Mouse (Mus musculus): Measurements from ENCODE around the gene Fat2.

Gene Fat2

GRCm38 (mm10) chr11:55336101-55336891 lies at the start of gene Fat2:
Gene Fat2 (minus strand): TSS chr11:55336564.
- DNase-seq (ENCODE audit: low read depth, low spot score): no peak

GRCm38 (mm10) chr11:55383463-55384045 lies 47.2 kb upstream of the Fat2 start:
- no peak for DNase-seq (ENCODE audit: low read depth, low spot score)

- no peak for DNase-seq (ENCODE audit: low read depth, low spot score)
These were observed 44.5 kb upstream of the Fat2 start for GRCm38 (mm10) chr11:55380908-55381307.

- no peak for DNase-seq (ENCODE audit: low read depth, low spot score)
These were observed 42.0 kb upstream of the Fat2 start for GRCm38 (mm10) chr11:55378371-55378770.

- DNase-seq (ENCODE audit: low read depth, low spot score): peak; percentile 73
These were observed 37.5 kb upstream of the Fat2 start for GRCm38 (mm10) chr11:55373838-55374237.

- no peak for DNase-seq (ENCODE audit: low read depth, low spot score)
These were observed 37.0 kb upstream of the Fat2 start for GRCm38 (mm10) chr11:55373373-55373772.

GRCm38 (mm10) chr11:55372001-55372400 lies 35.6 kb upstream of the Fat2 start:
- DNase-seq (ENCODE audit: low read depth, low spot score): no peak

GRCm38 (mm10) chr11:55369093-55369471 lies 32.7 kb upstream of the Fat2 start:
- DNase-seq (ENCODE audit: low read depth, low spot score): no peak

- no peak for DNase-seq (ENCODE audit: low read depth, low spot score)
These were observed 32.2 kb upstream of the Fat2 start for GRCm38 (mm10) chr11:55368388-55369092.

- DNase-seq (ENCODE audit: low read depth, low spot score): no peak
These were observed 31.4 kb upstream of the Fat2 start for GRCm38 (mm10) chr11:55367783-55368182.

GRCm38 (mm10) chr11:55365840-55366239 lies 29.5 kb upstream of the Fat2 start:
- DNase-seq (ENCODE audit: low read depth, low spot score): no peak

- no peak for DNase-seq (ENCODE audit: low read depth, low spot score)
These were observed 28.9 kb upstream of the Fat2 start for GRCm38 (mm10) chr11:55365242-55365641.

- DNase-seq (ENCODE audit: low read depth, low spot score): no peak
These were observed 28.3 kb upstream of the Fat2 start for GRCm38 (mm10) chr11:55364662-55365061.

GRCm38 (mm10) chr11:55358094-55358783 lies 21.9 kb upstream of the Fat2 start:
- DNase-seq (ENCODE audit: low read depth, low spot score): no peak

- no peak for DNase-seq (ENCODE audit: low read depth, low spot score)
These were observed 20.5 kb upstream of the Fat2 start for GRCm38 (mm10) chr11:55356846-55357245.

- DNase-seq (ENCODE audit: low read depth, low spot score): no peak
These were observed 5.6 kb upstream of the Fat2 start for GRCm38 (mm10) chr11:55341961-55342371.

GRCm38 (mm10) chr11:55340789-55341188 lies 4.4 kb upstream of the Fat2 start:
- DNase-seq (ENCODE audit: low read depth, low spot score): no peak

- no peak for DNase-seq (ENCODE audit: low read depth, low spot score)
These were observed 837 bp upstream of the Fat2 start for GRCm38 (mm10) chr11:55337032-55337769.

GRCm38 (mm10) chr11:55335314-55336076 lies 869 bp downstream of the Fat2 start:
- DNase-seq (ENCODE audit: low read depth, low spot score): no peak

GRCm38 (mm10) chr11:55334545-55334944 lies 1.8 kb downstream of the Fat2 start:
- DNase-seq (ENCODE audit: low read depth, low spot score): no peak

GRCm38 (mm10) chr11:55334063-55334462 lies 2.3 kb downstream of the Fat2 start:
- DNase-seq (ENCODE audit: low read depth, low spot score): no peak
